Mouse (Mus musculus): Measurements from ENCODE around the gene Tmem63b. TPM values are rescaled to one million over a fixed set of nuclear protein-coding genes. Genes with fewer than 3 reads are reported as not detected.

Tmem63b gene
- polyA plus RNA-seq, 1 experiment from 2014 or later: 114 TPM

- DNase-seq (ENCODE audit: low spot score): no peak
- Histone ChIP-seq H3K27ac (no peak overlapping the region), H3K27me3 (ENCODE audit: control insufficient read depth, insufficient read depth, low read length) (no peaks in the 10 kb centered on the region), H3K4me1 (replicated peaks; ENCODE audit: control insufficient read depth, insufficient read depth, low read length) (no peaks in the 10 kb centered on the region), H3K9me3 (ENCODE audit: control insufficient read depth, low read length) (no peaks in the 10 kb centered on the region), H3K36me3 (replicated peaks; ENCODE audit: control insufficient read depth, insufficient read depth) (no peaks in the 10 kb centered on the region), H3K9ac (no peak overlapping the region), H3K4me3 (replicated peaks; ENCODE audit: low read length) (no peak overlapping the region), H3K4me2 (replicated peaks) (no peak overlapping the region)
- no peak for ATAC-seq (ENCODE audit: low FRiP score)
- WGBS: 52% methylated on average over 3 of the region's 3 CpGs
Measured at GRCm38 (mm10) chr17:45709829-45710228, 23.1 kb upstream of the Tmem63b start.

- Histone ChIP-seq H3K4me1 (replicated peaks; ENCODE audit: control insufficient read depth, insufficient read depth, low read length) (no peaks in the 10 kb centered on the region), H3K4me2 (replicated peaks) (no peak overlapping the region), H3K36me3 (replicated peaks; ENCODE audit: control insufficient read depth, insufficient read depth) (no peaks in the 10 kb centered on the region), H3K27ac (no peak overlapping the region), H3K27me3 (ENCODE audit: control insufficient read depth, insufficient read depth, low read length) (no peaks in the 10 kb centered on the region), H3K9ac (no peak overlapping the region), H3K9me3 (ENCODE audit: control insufficient read depth, low read length) (no peaks in the 10 kb centered on the region), H3K4me3 (replicated peaks; ENCODE audit: low read length) (no peak overlapping the region)
- 89% methylated on average over 8 of the region's 8 CpGs for WGBS
- ATAC-seq (ENCODE audit: low FRiP score): no peak
- DNase-seq (ENCODE audit: low spot score): no peak
Measured at GRCm38 (mm10) chr17:45708179-45708578, 21.5 kb upstream of the Tmem63b start.

GRCm38 (mm10) chr17:45707376-45707775 lies 20.7 kb upstream of the Tmem63b start:
- Histone ChIP-seq H3K27me3 (ENCODE audit: control insufficient read depth, insufficient read depth, low read length) (no peaks in the 10 kb centered on the region), H3K4me3 (replicated peaks; ENCODE audit: low read length) (no peak overlapping the region), H3K27ac (no peak overlapping the region), H3K9me3 (ENCODE audit: control insufficient read depth, low read length) (no peaks in the 10 kb centered on the region), H3K9ac (no peak overlapping the region), H3K4me1 (replicated peaks; ENCODE audit: control insufficient read depth, insufficient read depth, low read length) (no peaks in the 10 kb centered on the region), H3K4me2 (replicated peaks) (no peak overlapping the region), H3K36me3 (replicated peaks; ENCODE audit: control insufficient read depth, insufficient read depth) (no peaks in the 10 kb centered on the region)
- DNase-seq (ENCODE audit: low spot score) (no peak), ATAC-seq (ENCODE audit: low FRiP score) (no peak)
- 45% methylated on average over 3 of the region's 3 CpGs for WGBS

GRCm38 (mm10) chr17:45706796-45707195 lies 20.1 kb upstream of the Tmem63b start:
- 76% methylated on average over 5 of the region's 5 CpGs for WGBS
- no peaks in the 10 kb centered on the region for H3K4me1 ChIP-seq (replicated peaks; ENCODE audit: control insufficient read depth, insufficient read depth, low read length)
- H3K4me3 ChIP-seq (replicated peaks; ENCODE audit: low read length): no peak overlapping the region
- no peak overlapping the region for H3K4me2 ChIP-seq (replicated peaks)
- H3K27me3 ChIP-seq (ENCODE audit: control insufficient read depth, insufficient read depth, low read length): no peaks in the 10 kb centered on the region
- no peak overlapping the region for H3K9ac ChIP-seq
- no peak overlapping the region for H3K27ac ChIP-seq
- no peaks in the 10 kb centered on the region for H3K36me3 ChIP-seq (replicated peaks; ENCODE audit: control insufficient read depth, insufficient read depth)
- no peak for ATAC-seq (ENCODE audit: low FRiP score)
- no peak for DNase-seq (ENCODE audit: low spot score)
- H3K9me3 ChIP-seq (ENCODE audit: control insufficient read depth, low read length): no peaks in the 10 kb centered on the region

GRCm38 (mm10) chr17:45703187-45703586 lies 16.5 kb upstream of the Tmem63b start:
- Histone ChIP-seq H3K27ac (no peak overlapping the region), H3K27me3 (ENCODE audit: control insufficient read depth, insufficient read depth, low read length) (no peaks in the 10 kb centered on the region), H3K4me2 (replicated peaks) (no peak overlapping the region), H3K9me3 (ENCODE audit: control insufficient read depth, low read length) (no peaks in the 10 kb centered on the region), H3K4me3 (replicated peaks; ENCODE audit: low read length) (no peak overlapping the region), H3K9ac (no peak overlapping the region), H3K36me3 (replicated peaks; ENCODE audit: control insufficient read depth, insufficient read depth) (peaks cover 12% of the 10 kb centered on the region), H3K4me1 (replicated peaks; ENCODE audit: control insufficient read depth, insufficient read depth, low read length) (no peaks in the 10 kb centered on the region)
- 65% methylated on average over 7 of the region's 7 CpGs for WGBS
- DNase-seq (ENCODE audit: low spot score): no peak
- no peak for ATAC-seq (ENCODE audit: low FRiP score)

- DNase-seq (ENCODE audit: low spot score): no peak
- no peaks in the 10 kb centered on the region for H3K9me3 ChIP-seq (ENCODE audit: control insufficient read depth, low read length)
- WGBS: 41% methylated on average over 4 of the region's 4 CpGs
- ATAC-seq (ENCODE audit: low FRiP score): no peak
- no peaks in the 10 kb centered on the region for H3K4me1 ChIP-seq (replicated peaks; ENCODE audit: control insufficient read depth, insufficient read depth, low read length)
- no peak overlapping the region for H3K27ac ChIP-seq
- H3K4me3 ChIP-seq (replicated peaks; ENCODE audit: low read length): no peak overlapping the region
- no peak overlapping the region for H3K9ac ChIP-seq
- no peak overlapping the region for H3K4me2 ChIP-seq (replicated peaks)
- peaks cover 15% of the 10 kb centered on the region for H3K36me3 ChIP-seq (replicated peaks; ENCODE audit: control insufficient read depth, insufficient read depth)
- no peaks in the 10 kb centered on the region for H3K27me3 ChIP-seq (ENCODE audit: control insufficient read depth, insufficient read depth, low read length)
Measured at GRCm38 (mm10) chr17:45702254-45702653, 15.5 kb upstream of the Tmem63b start.

- Histone ChIP-seq H3K36me3 (replicated peaks; ENCODE audit: control insufficient read depth, insufficient read depth) (peaks cover 22% of the 10 kb centered on the region), H3K9me3 (ENCODE audit: control insufficient read depth, low read length) (no peaks in the 10 kb centered on the region), H3K9ac (no peak overlapping the region), H3K4me3 (replicated peaks; ENCODE audit: low read length) (no peak overlapping the region), H3K4me1 (replicated peaks; ENCODE audit: control insufficient read depth, insufficient read depth, low read length) (no peaks in the 10 kb centered on the region), H3K27ac (no peak overlapping the region), H3K4me2 (replicated peaks) (no peak overlapping the region), H3K27me3 (ENCODE audit: control insufficient read depth, insufficient read depth, low read length) (no peaks in the 10 kb centered on the region)
- ATAC-seq (ENCODE audit: low FRiP score) (no peak), DNase-seq (ENCODE audit: low spot score) (no peak)
- 78% methylated on average over 9 of the region's 9 CpGs for WGBS
Measured at GRCm38 (mm10) chr17:45701236-45701591, 14.5 kb upstream of the Tmem63b start.

- H3K27me3 ChIP-seq (ENCODE audit: control insufficient read depth, insufficient read depth, low read length): no peaks in the 10 kb centered on the region
- no peak overlapping the region for H3K4me3 ChIP-seq (replicated peaks; ENCODE audit: low read length)
- no peak overlapping the region for H3K4me2 ChIP-seq (replicated peaks)
- no peak for ATAC-seq (ENCODE audit: low FRiP score)
- no peaks in the 10 kb centered on the region for H3K9me3 ChIP-seq (ENCODE audit: control insufficient read depth, low read length)
- no peak for DNase-seq (ENCODE audit: low spot score)
- H3K36me3 ChIP-seq (replicated peaks; ENCODE audit: control insufficient read depth, insufficient read depth): peaks cover 22% of the 10 kb centered on the region
- WGBS: 60% methylated on average over 10 of the region's 16 CpGs
- no peak overlapping the region for H3K9ac ChIP-seq
- no peak overlapping the region for H3K27ac ChIP-seq
- H3K4me1 ChIP-seq (replicated peaks; ENCODE audit: control insufficient read depth, insufficient read depth, low read length): no peaks in the 10 kb centered on the region
Measured at GRCm38 (mm10) chr17:45700496-45701235, 14.0 kb upstream of the Tmem63b start.

- Histone ChIP-seq H3K4me1 (replicated peaks; ENCODE audit: control insufficient read depth, insufficient read depth, low read length) (no peaks in the 10 kb centered on the region), H3K4me3 (replicated peaks; ENCODE audit: low read length) (no peak overlapping the region), H3K9ac (no peak overlapping the region), H3K9me3 (ENCODE audit: control insufficient read depth, low read length) (no peaks in the 10 kb centered on the region), H3K4me2 (replicated peaks) (no peak overlapping the region), H3K36me3 (replicated peaks; ENCODE audit: control insufficient read depth, insufficient read depth) (peaks cover 22% of the 10 kb centered on the region), H3K27me3 (ENCODE audit: control insufficient read depth, insufficient read depth, low read length) (no peaks in the 10 kb centered on the region), H3K27ac (no peak overlapping the region)
- WGBS: 94% methylated on average over 3 of the region's 3 CpGs
- ATAC-seq (ENCODE audit: low FRiP score) (no peak), DNase-seq (ENCODE audit: low spot score) (no peak)
Measured at GRCm38 (mm10) chr17:45699039-45699740, 12.5 kb upstream of the Tmem63b start.

Measured in hindbrain, embryonic 14.5 days (tissue).